Mouse (Mus musculus): ENCODE data around the gene Rsph1. TPM values are rescaled to one million over a fixed set of nuclear protein-coding genes. Genes with fewer than 3 reads are reported as not detected.

Rsph1 gene
- polyA plus RNA-seq (2012; rRNA removed) = 2.6 and 3.6 TPM in 2 replicates

DNA sequence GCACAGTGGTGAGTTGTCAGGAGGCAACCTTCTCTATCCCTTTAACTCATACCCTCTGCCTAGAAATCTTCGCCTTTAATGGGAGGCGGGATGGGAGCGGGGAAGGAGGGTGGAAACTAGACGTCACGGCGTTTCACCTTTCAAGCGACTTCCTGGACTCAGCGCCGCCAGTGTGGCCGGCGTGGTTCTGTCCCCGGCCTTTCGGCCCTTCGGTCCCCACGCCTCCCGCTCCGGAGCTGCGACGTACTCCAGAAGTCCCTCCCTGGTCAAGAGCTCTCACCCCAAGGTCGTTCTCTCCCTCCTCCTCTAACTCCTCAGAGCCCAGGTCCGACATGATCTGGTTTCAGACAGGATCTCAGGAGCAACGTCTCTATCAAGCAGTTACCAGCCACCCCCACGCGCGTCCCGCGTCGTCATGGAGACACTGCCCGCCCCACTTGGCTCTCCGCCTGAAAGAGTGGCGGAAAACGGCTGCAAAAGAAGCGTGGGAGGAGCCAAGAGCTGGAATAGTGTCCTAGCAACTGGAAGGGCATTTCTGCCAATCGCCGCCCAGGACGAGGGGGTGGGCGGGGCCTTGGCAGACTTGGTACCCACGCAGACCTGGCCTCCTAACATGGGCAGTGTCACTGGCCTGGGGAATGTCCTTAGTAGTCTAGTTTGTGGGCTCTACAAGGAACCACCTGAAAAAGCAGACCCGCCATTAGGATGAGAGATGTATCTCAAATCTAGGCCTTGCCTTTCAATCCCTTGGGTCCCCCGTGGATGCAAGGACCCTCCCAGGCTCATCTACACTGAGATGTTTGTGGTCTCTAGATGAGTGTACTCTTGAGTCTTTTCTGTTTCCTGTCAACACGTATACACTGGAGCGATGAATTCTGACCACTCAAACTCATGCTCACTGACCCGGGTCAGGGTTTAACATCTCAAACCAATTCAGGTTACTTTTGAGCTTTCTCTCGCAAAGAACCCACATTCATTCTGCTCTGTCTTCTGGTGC lies at the start of gene Rsph1:
Gene Rsph1, minus strand, starts transcription at position 462 of the 997 bp plus-strand sequence.
- Histone ChIP-seq H3K4me1 (ENCODE audit: control insufficient read depth, insufficient read depth, low read length) (0 out of 2 replicates have a peak, but pooled peaks cover 1% of the 10 kb centered on the region), H3K27ac (ENCODE audit: insufficient read depth, low read length) (no peak within 1 kb of the TSS), H3K4me3 (ENCODE audit: insufficient read depth, low read length) (peak within 1 kb of the TSS; percentile 57)
- TF ChIP-seq POLR2A (IDR thresholded peaks at IDR 0.05; ENCODE audit: extremely low read depth, insufficient read depth, low read length) = peak; percentile 51; the same call in 1 of the 2 replicates
- no peak for TF ChIP-seq CTCF (IDR thresholded peaks at IDR 0.05; ENCODE audit: extremely low read depth, insufficient read depth, low read length)

DNA sequence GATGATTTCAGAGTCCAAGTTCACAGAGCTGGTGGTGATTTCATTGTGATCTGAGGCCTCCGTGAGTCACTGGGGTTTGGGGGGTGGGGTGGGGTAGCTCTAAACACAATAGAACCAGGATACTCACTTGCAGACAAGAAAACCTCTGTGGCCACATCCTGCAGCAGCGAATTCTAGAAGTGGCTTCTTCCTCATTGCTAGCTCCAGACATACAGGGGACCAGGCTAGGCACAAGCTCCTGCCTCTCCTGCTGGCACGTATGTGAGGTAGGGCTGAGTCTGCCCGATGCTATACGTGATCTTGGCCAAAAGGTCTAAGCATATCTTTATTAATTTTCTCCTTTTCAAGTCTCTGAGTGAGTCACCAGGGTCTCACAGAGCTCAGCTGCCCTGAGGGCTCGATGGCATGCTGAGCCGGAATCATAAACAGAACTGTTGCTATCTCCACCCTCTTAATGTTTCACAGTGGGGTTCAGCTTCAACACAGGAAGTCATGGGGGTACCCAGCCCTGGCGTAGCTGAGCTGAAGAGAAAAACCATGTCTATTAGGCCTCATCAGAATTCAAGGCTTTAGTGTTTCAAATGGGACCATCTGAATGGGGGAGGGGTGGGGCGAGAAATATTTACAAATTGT lies 49.2 kb upstream of the Rsph1 start:
- no peak overlapping the region for H3K4me3 ChIP-seq (ENCODE audit: insufficient read depth, low read length)
- no peak overlapping the region for H3K27ac ChIP-seq (ENCODE audit: insufficient read depth, low read length)
- H3K4me1 ChIP-seq (ENCODE audit: control insufficient read depth, insufficient read depth, low read length) = peaks cover 2% of the 10 kb centered on the region
- TF ChIP-seq CTCF (IDR thresholded peaks at IDR 0.05; ENCODE audit: extremely low read depth, insufficient read depth, low read length) (no peak), POLR2A (IDR thresholded peaks at IDR 0.05; ENCODE audit: extremely low read depth, insufficient read depth, low read length) (no peak)

DNA sequence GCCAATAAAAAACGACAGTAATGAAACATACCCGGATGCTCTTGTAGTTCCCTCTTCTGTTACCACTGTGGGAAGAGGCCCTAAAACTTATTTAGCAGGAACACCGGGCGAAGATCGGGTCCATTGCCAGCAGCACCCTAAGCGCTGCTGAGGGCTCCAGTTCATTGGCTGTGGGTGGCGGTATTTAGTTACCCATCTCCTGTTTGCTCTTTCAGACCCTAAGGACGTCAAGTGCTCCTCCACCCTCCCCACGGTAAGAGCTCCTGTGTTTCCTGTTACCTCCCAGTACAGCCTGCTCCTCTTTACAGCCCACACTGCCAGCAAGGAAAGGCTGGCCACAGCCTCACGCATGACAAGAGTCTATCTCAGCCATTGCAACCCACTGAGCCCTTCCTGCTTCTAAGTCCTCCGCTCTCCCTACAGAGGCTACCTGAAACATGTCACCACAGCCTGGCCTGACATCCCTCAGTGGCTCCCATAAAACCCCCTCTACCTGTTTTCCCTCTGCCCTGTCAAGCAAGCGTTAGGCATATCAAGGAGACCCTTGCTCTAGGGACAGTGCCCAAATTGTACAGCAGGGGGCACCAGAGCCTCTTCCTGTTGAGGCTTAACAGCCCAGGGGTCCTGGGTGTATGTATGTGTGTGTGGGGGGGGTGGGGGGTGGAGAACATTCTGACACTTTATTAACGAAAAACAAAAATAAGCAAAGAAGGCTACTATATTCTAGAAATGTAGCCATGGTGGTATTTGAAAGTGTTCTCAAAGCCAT lies 48.5 kb upstream of the Rsph1 start:
- H3K27ac ChIP-seq (ENCODE audit: insufficient read depth, low read length) = no peak overlapping the region
- TF ChIP-seq CTCF (IDR thresholded peaks at IDR 0.05; ENCODE audit: extremely low read depth, insufficient read depth, low read length) = peak; percentile 54
- TF ChIP-seq POLR2A (IDR thresholded peaks at IDR 0.05; ENCODE audit: extremely low read depth, insufficient read depth, low read length) = no peak
- H3K4me1 ChIP-seq (ENCODE audit: control insufficient read depth, insufficient read depth, low read length) = peaks cover 4% of the 10 kb centered on the region
- no peak overlapping the region for H3K4me3 ChIP-seq (ENCODE audit: insufficient read depth, low read length)

DNA sequence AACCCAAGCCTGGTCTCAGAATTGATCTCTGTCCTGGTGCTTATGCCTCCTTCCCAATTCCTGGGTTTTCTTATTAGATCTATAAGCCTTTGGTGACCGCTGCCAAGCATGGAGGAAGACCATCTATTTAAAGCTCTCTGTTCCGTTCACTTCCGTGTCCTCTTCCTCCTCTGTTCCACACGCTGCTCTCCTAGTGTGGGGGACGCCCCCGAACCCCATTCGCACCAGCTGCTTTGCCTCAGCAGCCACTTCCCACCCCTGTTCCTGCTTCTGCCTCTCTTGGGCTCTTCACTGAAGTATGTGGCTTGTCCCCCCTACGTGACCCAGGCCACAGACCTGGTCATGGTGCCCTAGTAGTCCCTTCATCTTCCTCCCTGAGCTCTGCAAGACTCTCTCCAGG lies 47.0 kb upstream of the Rsph1 start:
- H3K27ac ChIP-seq (ENCODE audit: insufficient read depth, low read length) = no peak overlapping the region
- H3K4me3 ChIP-seq (ENCODE audit: insufficient read depth, low read length) = no peak overlapping the region
- TF ChIP-seq POLR2A (IDR thresholded peaks at IDR 0.05; ENCODE audit: extremely low read depth, insufficient read depth, low read length) = no peak
- H3K4me1 ChIP-seq (ENCODE audit: control insufficient read depth, insufficient read depth, low read length) = peaks cover 4% of the 10 kb centered on the region

DNA sequence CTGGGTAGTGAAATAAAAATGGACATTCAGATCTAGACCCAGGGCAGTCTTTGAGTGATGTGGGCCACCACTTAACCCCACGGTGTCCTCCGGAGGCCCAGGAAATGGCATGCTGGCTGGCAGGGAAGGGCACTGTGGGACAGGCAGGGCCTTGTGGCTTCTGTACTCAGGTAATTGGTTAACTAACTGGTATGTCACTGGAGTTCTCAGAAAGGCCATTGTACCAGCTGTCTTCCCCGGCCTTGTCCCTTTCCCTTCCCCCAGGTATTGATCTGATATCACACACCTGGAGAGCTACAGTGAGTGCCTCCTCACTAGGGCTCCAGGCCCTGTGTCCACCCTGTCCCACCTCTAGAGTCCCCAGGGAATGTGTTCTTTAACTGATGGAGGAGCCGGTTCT lies 46.2 kb upstream of the Rsph1 start:
- Histone ChIP-seq H3K27ac (ENCODE audit: insufficient read depth, low read length) (no peak overlapping the region), H3K4me1 (ENCODE audit: control insufficient read depth, insufficient read depth, low read length) (peaks cover 4% of the 10 kb centered on the region), H3K4me3 (ENCODE audit: insufficient read depth, low read length) (no peak overlapping the region)
- no peak for TF ChIP-seq POLR2A (IDR thresholded peaks at IDR 0.05; ENCODE audit: extremely low read depth, insufficient read depth, low read length)
- TF ChIP-seq CTCF (IDR thresholded peaks at IDR 0.05; ENCODE audit: extremely low read depth, insufficient read depth, low read length) = no peak

DNA sequence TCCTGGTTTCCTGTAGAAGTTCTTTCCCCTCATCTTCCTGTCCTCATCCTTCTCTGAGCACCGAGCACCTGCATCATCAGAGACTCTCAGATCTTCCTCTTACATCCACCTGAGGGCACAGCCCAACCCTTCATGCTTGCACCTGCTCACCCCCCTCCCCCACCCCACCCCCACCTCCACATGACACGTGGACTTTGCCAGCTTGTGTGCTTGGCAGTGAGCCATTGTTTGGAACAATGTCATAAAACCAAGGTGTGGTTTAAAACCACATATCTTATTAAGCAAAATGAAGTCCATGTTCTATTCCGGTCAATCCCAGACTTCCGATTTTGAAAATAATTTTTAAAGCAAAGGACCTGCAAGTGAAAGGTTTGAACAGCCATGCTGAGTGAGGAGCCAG lies 45.3 kb upstream of the Rsph1 start:
- Histone ChIP-seq H3K4me3 (ENCODE audit: insufficient read depth, low read length) (no peak overlapping the region), H3K27ac (ENCODE audit: insufficient read depth, low read length) (no peak overlapping the region), H3K4me1 (ENCODE audit: control insufficient read depth, insufficient read depth, low read length) (peaks cover 4% of the 10 kb centered on the region)
- no peak for TF ChIP-seq CTCF (IDR thresholded peaks at IDR 0.05; ENCODE audit: extremely low read depth, insufficient read depth, low read length)
- TF ChIP-seq POLR2A (IDR thresholded peaks at IDR 0.05; ENCODE audit: extremely low read depth, insufficient read depth, low read length) = no peak

DNA sequence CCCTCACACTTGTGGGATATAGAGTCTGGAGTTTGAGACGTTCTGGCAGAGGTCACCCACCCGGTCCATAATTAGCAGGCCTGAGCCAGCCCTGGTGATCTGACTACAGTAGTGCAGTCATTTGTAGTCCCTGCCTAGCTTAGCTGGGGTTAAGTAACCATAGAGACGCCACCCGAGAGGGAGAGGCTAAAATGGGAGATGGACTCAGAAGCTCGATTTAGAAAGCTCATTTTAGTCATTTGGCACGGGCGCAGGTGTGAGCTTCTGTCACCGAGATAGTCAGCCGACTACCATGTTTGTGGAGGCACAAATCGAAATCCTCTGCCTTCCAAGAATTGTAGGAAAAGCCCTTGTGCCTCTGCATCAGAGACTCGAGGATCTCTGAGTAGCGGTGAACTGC lies 44.2 kb upstream of the Rsph1 start:
- H3K4me1 ChIP-seq (ENCODE audit: control insufficient read depth, insufficient read depth, low read length) = peaks cover 4% of the 10 kb centered on the region
- TF ChIP-seq CTCF (IDR thresholded peaks at IDR 0.05; ENCODE audit: extremely low read depth, insufficient read depth, low read length) (no peak), POLR2A (IDR thresholded peaks at IDR 0.05; ENCODE audit: extremely low read depth, insufficient read depth, low read length) (no peak)
- H3K27ac ChIP-seq (ENCODE audit: insufficient read depth, low read length) = peak overlapping the region; percentile 18; the same call in 1 of the 2 replicates
- H3K4me3 ChIP-seq (ENCODE audit: insufficient read depth, low read length) = no peak overlapping the region

DNA sequence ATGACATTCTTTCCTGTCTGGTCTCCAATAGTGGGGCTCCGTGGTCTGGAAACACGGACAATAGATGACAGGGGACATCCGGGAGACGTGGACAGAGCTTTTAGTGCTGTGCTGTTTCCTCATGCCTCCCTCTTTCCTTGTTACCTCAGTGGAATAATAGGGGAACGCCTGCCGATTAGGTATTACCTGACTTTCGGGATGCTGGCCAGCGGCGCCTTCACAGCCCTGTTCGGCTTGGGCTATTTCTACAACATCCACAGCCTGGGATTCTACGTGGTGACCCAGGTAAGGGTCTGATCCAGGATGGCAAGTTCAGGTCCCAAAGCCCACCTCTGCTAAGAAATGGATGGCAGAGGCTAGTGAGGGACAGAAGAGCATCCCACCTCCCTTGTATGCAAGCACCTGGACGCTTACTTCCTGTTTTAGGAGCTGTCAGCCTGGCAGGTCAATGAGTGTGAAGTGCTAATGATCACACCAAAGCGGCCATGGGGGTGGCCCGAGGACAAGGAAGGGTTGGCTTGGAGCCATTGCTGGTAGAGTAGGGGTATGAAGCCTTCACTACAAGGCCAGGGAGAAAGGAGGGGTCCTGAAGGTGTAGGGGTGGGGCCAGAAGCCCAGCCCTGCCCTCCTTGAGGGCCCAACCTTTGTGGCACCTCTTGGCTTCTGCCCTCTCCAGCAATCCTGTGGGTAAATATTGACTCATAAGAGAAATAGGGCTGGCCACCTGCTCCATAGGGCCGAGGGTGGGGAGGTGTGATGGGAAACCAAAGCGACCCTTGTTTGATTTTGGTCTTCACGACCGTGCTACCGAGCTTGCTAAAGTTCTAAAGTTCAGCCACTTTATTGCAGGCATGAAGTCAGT lies 42.0 kb upstream of the Rsph1 start:
- Histone ChIP-seq H3K4me3 (ENCODE audit: insufficient read depth, low read length) (no peak overlapping the region), H3K4me1 (ENCODE audit: control insufficient read depth, insufficient read depth, low read length) (peaks cover 4% of the 10 kb centered on the region), H3K27ac (ENCODE audit: insufficient read depth, low read length) (no peak overlapping the region)
- TF ChIP-seq CTCF (IDR thresholded peaks at IDR 0.05; ENCODE audit: extremely low read depth, insufficient read depth, low read length) = no peak
- no peak for TF ChIP-seq POLR2A (IDR thresholded peaks at IDR 0.05; ENCODE audit: extremely low read depth, insufficient read depth, low read length)

Measured in cortical plate, adult 2 months (tissue).